Mouse (Mus musculus) heart, embryonic 12.5 days (tissue): ENCODE measurements around the gene Eef2k. TPM values are rescaled to one million over a fixed set of nuclear protein-coding genes. Genes with fewer than 3 reads are reported as not detected.
A peak's percentile ranks its signal among the peaks of the same experiment; 100 is the strongest.
"Not testable (repeated sequence)": the region's sequence is repeated elsewhere in the genome, so short reads cannot be mapped to it uniquely, and the experiment has no call there.

Experiments
- ATAC-seq: fragments of 200-750 bp; cut with Nextera tagmentation; 2 replicates; pipeline ENCODE4 v1.8.0; 2017; ENCODE audit warnings: moderate TSS enrichment, moderate library complexity; ENCODE audit not compliant: insufficient number of reproducible peaks, low FRiP score
- H3K27ac ChIP-seq: fragments of 300-500 bp; sonication (generic); 2 replicates; pipeline ENCODE4 v1.5.1; 2016; ENCODE audit warnings: mild to moderate bottlenecking, moderate library complexity; ENCODE audit not compliant: poor library complexity, severe bottlenecking
- H3K27me3 ChIP-seq: fragments of 300-500 bp; sonication (generic); replicated peaks from 2 replicates; pipeline ENCODE4 v1.6.1; 2016; ENCODE audit warnings: mild to moderate bottlenecking, moderate library complexity
- H3K36me3 ChIP-seq: fragments of 300-500 bp; sonication (generic); 2 replicates; pipeline ENCODE4 v1.6.1; 2016; ENCODE audit warnings: mild to moderate bottlenecking, moderate library complexity
- H3K4me1 ChIP-seq: fragments of 300-500 bp; sonication (generic); replicated peaks from 2 replicates; pipeline ENCODE4 v1.6.1; 2016; ENCODE audit warnings: mild to moderate bottlenecking
- H3K4me2 ChIP-seq: fragments of 300-500 bp; sonication (generic); 2 replicates; pipeline ENCODE4 v1.6.1; 2016; ENCODE audit warnings: mild to moderate bottlenecking, moderate library complexity
- H3K4me3 ChIP-seq: fragments of 300-500 bp; sonication (generic); 2 replicates; pipeline ENCODE4 v1.5.1; 2016; ENCODE audit warnings: mild to moderate bottlenecking
- H3K9ac ChIP-seq: fragments of 300-500 bp; sonication (generic); 2 replicates; pipeline ENCODE4 v1.6.1; 2016; ENCODE audit warnings: mild to moderate bottlenecking, moderate library complexity
- H3K9me3 ChIP-seq: fragments of 300-500 bp; sonication (generic); replicated peaks from 2 replicates; pipeline ENCODE4 v1.6.1; 2016; ENCODE audit warnings: mild to moderate bottlenecking, moderate library complexity
- WGBS: fragments of 180-500 bp; shearing (Covaris S2); methylation state at CpG from one replicate; pipeline ENCODE4 v1.1.7; 2016; 5-methylcytosine and 5-hydroxymethylcytosine counted together
- polyA plus RNA-seq: library from polyadenylated mRNA; unstranded; fragments of >200 nt; fragmentation: Nextera tagmentation; extraction: Ambion mirVana; gene quantifications from 2 replicates; pipeline ENCODE4 v1.2.1, GENCODE M21; 2016

Gene Eef2k
- polyA plus RNA-seq, 1 experiment from 2014 or later, result 14.9 TPM

DNA sequence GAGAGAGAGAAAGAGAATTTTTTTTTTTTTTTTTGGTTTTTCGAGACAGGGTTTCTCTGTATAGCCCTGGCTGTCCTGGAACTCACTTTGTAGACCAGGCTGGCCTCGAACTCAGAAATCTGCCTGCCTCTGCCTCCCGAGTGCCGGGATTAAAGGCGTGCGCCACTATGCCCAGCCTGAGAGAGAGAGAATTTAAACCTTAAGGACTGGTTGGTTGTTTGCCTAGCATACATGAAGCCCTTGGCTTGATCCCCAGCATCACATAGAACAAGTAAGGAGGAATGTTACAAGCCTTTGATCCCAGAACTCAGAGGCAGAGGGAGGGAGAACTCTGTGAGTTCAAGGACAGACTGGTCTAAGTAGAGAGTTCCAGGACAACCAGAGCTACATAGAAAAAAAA is 68.6 kb downstream of the Eef2k start:
- not testable (repeated sequence) for H3K27ac ChIP-seq, ATAC-seq, H3K4me3 ChIP-seq, H3K4me2 ChIP-seq, H3K9ac ChIP-seq, H3K4me1 ChIP-seq, H3K36me3 ChIP-seq, H3K27me3 ChIP-seq, H3K9me3 ChIP-seq
- 87% methylated on average over 6 of the region's 6 CpGs for WGBS

DNA sequence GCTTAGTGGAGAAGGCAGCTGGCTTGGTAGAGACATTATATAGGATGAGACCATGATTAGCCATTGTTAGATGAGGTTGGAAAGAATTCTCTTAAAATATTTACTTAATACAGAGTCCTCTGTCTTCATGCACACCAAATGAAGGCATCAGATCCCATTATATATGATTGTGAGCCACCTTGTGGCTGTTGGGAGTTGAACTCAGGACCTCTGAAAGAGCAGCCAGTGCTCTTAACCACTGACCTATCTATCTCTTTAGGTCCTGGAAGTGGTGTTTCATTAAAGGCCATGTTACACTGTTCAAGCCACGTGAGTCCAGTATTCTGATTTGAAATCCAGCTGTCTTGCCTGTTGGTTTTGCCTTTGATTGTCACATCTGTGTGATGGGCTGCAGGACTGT is 70.7 kb downstream of the Eef2k start:
- H3K4me1 ChIP-seq, result no peaks in the 10 kb centered on the region

GRCm38 (mm10) chr7:120916262-120916875 is 73.7 kb downstream of the Eef2k start:
- H3K4me2 ChIP-seq, result no peak overlapping the region
- H3K27me3 ChIP-seq, result no peaks in the 10 kb centered on the region
- no peak overlapping the region for H3K9ac ChIP-seq
- 0 out of 2 replicates have a peak overlapping the region, but pooled peaks have one; percentile 13 for H3K4me3 ChIP-seq
- H3K9me3 ChIP-seq, result no peaks in the 10 kb centered on the region
- peaks cover 3% of the 10 kb centered on the region; the same call in 1 of the 2 replicates for H3K4me1 ChIP-seq
- no peak overlapping the region for H3K27ac ChIP-seq
- no peaks in the 10 kb centered on the region for H3K36me3 ChIP-seq
- 41% methylated on average over 11 of the region's 11 CpGs for WGBS
- no peak for ATAC-seq

More for the DNA sequence above, 70.7 kb downstream of the Eef2k start:
- no peaks in the 10 kb centered on the region for H3K27me3 ChIP-seq
- no peaks in the 10 kb centered on the region for H3K9me3 ChIP-seq
- no peaks in the 10 kb centered on the region for H3K36me3 ChIP-seq
- H3K4me2 ChIP-seq, result no peak overlapping the region
- WGBS, result 26% methylated on average over 1 of the region's 1 CpGs
- ATAC-seq, result no peak
- H3K27ac ChIP-seq, result no peak overlapping the region
- no peak overlapping the region for H3K9ac ChIP-seq
- no peak overlapping the region for H3K4me3 ChIP-seq

- Histone ChIP-seq H3K4me3 (peak overlapping the region; percentile 95), H3K4me2 (peak overlapping the region; percentile 79), H3K27ac (no peak overlapping the region), H3K4me1 (peaks cover 3% of the 10 kb centered on the region; the same call in 1 of the 2 replicates), H3K27me3 (no peaks in the 10 kb centered on the region), H3K9ac (no peak overlapping the region), H3K36me3 (no peaks in the 10 kb centered on the region), H3K9me3 (no peaks in the 10 kb centered on the region)
- WGBS, result 10% methylated on average over 12 of the region's 12 CpGs
- no peak for ATAC-seq
These were observed 74.6 kb downstream of the Eef2k start for GRCm38 (mm10) chr7:120917279-120917591.

GRCm38 (mm10) chr7:120917592-120918461 is 75.2 kb downstream of the Eef2k start, which contains the start of gene Polr3e:
TSS of gene Polr3e (plus strand) at chr7:120917744.
- ATAC-seq, result peak; percentile 95
- WGBS, result under 1% methylated on average over 102 of the region's 102 CpGs
- Histone ChIP-seq H3K9me3 (no peaks in the 10 kb centered on the region), H3K9ac (peak within 1 kb of the TSS; percentile 97), H3K27ac (peak within 1 kb of the TSS; percentile 84), H3K4me3 (peak within 1 kb of the TSS; percentile 95), H3K4me1 (peaks cover 3% of the 10 kb centered on the region; the same call in 1 of the 2 replicates), H3K27me3 (no peaks in the 10 kb centered on the region), H3K36me3 (0 out of 2 replicates have a peak, but pooled peaks cover 3% of the 10 kb centered on the region), H3K4me2 (peak within 1 kb of the TSS; percentile 79)

DNA sequence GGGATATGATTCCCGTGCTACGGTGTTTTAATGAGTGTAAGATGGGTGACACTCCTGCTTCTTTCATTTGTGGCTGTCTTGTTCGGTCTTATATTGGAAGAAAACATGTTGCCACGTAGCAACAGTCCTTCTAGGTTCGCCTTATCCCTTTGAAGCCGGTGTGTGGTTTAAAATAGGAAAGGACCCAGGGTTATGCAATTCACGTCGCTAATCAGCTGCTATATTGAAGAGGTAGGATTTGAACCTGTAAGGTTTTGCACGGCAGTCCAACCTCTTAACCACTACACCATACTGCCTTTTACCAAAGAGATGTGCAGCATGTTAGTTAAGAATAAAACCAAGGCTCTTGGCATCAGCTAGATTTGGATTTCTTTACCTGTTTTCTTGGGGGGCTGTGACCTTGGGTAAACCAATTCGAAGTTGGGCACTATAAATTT is 75.9 kb downstream of the Eef2k start:
- Histone ChIP-seq H3K4me1 (peaks cover 3% of the 10 kb centered on the region; the same call in 1 of the 2 replicates), H3K4me2 (peak overlapping the region; percentile 79), H3K27me3 (no peaks in the 10 kb centered on the region), H3K9ac (peak overlapping the region; percentile 97), H3K36me3 (peaks cover 10% of the 10 kb centered on the region; the same call in 1 of the 2 replicates), H3K27ac (0 out of 2 replicates have a peak overlapping the region, but pooled peaks have one; percentile 84), H3K4me3 (peak overlapping the region; percentile 95), H3K9me3 (no peaks in the 10 kb centered on the region)
- WGBS, result 8% methylated on average over 10 of the region's 10 CpGs
- peak; percentile 69 for ATAC-seq

DNA sequence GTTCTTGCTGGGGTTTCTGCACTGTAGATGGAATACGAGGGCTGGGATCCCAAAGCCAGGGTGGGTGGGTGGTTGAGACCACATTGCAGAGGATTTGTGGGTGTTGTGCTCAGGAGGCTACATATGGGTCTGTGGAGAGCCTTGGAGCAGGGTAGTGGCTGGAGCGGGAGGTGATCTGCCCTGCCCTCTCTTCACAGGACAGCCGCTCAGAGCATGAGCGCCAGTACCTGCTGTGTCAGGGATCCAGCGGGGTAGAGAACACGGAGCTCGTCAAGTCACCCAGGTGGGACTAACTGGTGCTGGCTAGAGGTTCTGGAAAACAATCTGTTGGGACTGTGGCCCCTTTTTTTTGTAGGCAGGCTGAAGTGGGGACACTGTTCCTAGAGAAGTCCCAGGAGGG is 90.5 kb downstream of the Eef2k start:
- Histone ChIP-seq H3K36me3 (peaks cover 90% of the 10 kb centered on the region), H3K9ac (no peak overlapping the region), H3K27me3 (no peaks in the 10 kb centered on the region), H3K27ac (no peak overlapping the region), H3K4me2 (no peak overlapping the region), H3K4me3 (no peak overlapping the region), H3K4me1 (0 out of 2 replicates have a peak, but pooled peaks cover 2% of the 10 kb centered on the region), H3K9me3 (no peaks in the 10 kb centered on the region)
- 89% methylated on average over 7 of the region's 7 CpGs for WGBS
- ATAC-seq, result no peak

- Histone ChIP-seq H3K9ac (no peak overlapping the region), H3K4me1 (0 out of 2 replicates have a peak, but pooled peaks cover 2% of the 10 kb centered on the region), H3K9me3 (no peaks in the 10 kb centered on the region), H3K4me2 (no peak overlapping the region), H3K36me3 (peaks cover 90% of the 10 kb centered on the region), H3K4me3 (no peak overlapping the region), H3K27me3 (no peaks in the 10 kb centered on the region), H3K27ac (no peak overlapping the region)
- 70% methylated on average over 5 of the region's 5 CpGs for WGBS
- ATAC-seq, result no peak
These were observed 91.1 kb downstream of the Eef2k start for GRCm38 (mm10) chr7:120933680-120934195.

GRCm38 (mm10) chr7:120934716-120935115 is 92.1 kb downstream of the Eef2k start:
- H3K4me2 ChIP-seq, result no peak overlapping the region
- peaks cover 90% of the 10 kb centered on the region for H3K36me3 ChIP-seq
- no peaks in the 10 kb centered on the region for H3K9me3 ChIP-seq
- no peak for ATAC-seq
- H3K27ac ChIP-seq, result no peak overlapping the region
- WGBS, result 39% methylated on average over 5 of the region's 5 CpGs
- H3K9ac ChIP-seq, result no peak overlapping the region
- no peaks in the 10 kb centered on the region for H3K27me3 ChIP-seq
- H3K4me3 ChIP-seq, result no peak overlapping the region
- 0 out of 2 replicates have a peak, but pooled peaks cover 2% of the 10 kb centered on the region for H3K4me1 ChIP-seq

DNA sequence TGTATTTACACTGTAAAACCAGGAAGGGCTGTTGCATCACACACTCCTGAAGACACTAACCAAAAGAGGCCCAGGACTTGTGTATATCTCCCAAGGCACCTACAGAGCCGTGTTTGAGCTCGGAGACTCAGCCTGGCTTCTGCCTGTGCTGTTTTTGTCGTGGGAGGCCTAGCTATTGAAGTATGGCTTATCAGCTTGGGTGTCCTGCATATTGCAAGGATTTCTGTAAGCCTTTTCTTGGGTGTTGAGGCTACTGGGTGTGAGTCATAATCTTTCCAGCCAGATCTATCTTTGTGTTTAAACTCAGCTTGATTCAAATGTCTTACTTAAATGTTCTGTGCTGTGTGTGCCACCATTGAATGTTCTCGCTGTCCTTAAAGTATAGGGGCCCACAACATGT is 93.9 kb downstream of the Eef2k start:
- H3K4me1 ChIP-seq, result 0 out of 2 replicates have a peak, but pooled peaks cover 2% of the 10 kb centered on the region
- no peaks in the 10 kb centered on the region for H3K9me3 ChIP-seq
- H3K4me2 ChIP-seq, result no peak overlapping the region
- ATAC-seq, result no peak
- H3K27ac ChIP-seq, result no peak overlapping the region
- H3K9ac ChIP-seq, result no peak overlapping the region
- H3K4me3 ChIP-seq, result no peak overlapping the region
- WGBS, result 67% methylated on average over 4 of the region's 4 CpGs
- H3K36me3 ChIP-seq, result peaks cover 92% of the 10 kb centered on the region
- no peaks in the 10 kb centered on the region for H3K27me3 ChIP-seq

GRCm38 (mm10) chr7:120938206-120938605 is 95.6 kb downstream of the Eef2k start:
- Histone ChIP-seq H3K27me3 (no peaks in the 10 kb centered on the region), H3K27ac (no peak overlapping the region), H3K9ac (no peak overlapping the region), H3K9me3 (no peaks in the 10 kb centered on the region), H3K4me2 (no peak overlapping the region), H3K36me3 (peaks cover 92% of the 10 kb centered on the region), H3K4me3 (no peak overlapping the region), H3K4me1 (0 out of 2 replicates have a peak, but pooled peaks cover 2% of the 10 kb centered on the region)
- WGBS, result 84% methylated on average over 9 of the region's 9 CpGs
- ATAC-seq, result no peak
